Mouse (Mus musculus) liver, embryonic 12.5 days (tissue): ENCODE results near the gene Gm42417. TPM values are rescaled to one million over a fixed set of nuclear protein-coding genes. Genes with fewer than 3 reads are reported as not detected.
A peak's percentile ranks its signal among the peaks of the same experiment; 100 is the strongest.
"Not testable (repeated sequence)": the region's sequence is repeated elsewhere in the genome, so short reads cannot be mapped to it uniquely, and the experiment has no call there.

ENCODE experiments used
- ATAC-seq: fragments of 200-750 bp; cut with Nextera tagmentation; 2 replicates; pipeline ENCODE4 v1.8.0; 2017; ENCODE audit warnings: moderate number of reproducible peaks, mild to moderate bottlenecking, moderate library complexity
- H3K27ac ChIP-seq: fragments of 300-500 bp; sonication (generic); 2 replicates; pipeline ENCODE4 v1.5.1; 2016; ENCODE audit warnings: mild to moderate bottlenecking
- H3K27me3 ChIP-seq: fragments of 300-500 bp; sonication (generic); replicated peaks from 2 replicates; pipeline ENCODE4 v1.6.1; 2016; ENCODE audit warnings: mild to moderate bottlenecking, moderate library complexity
- H3K36me3 ChIP-seq: fragments of 300-500 bp; sonication (generic); 2 replicates; pipeline ENCODE4 v1.6.1; 2016; ENCODE audit warnings: mild to moderate bottlenecking, moderate library complexity
- H3K4me1 ChIP-seq: fragments of 300-500 bp; sonication (generic); 2 replicates; pipeline ENCODE4 v1.6.1; 2016
- H3K4me2 ChIP-seq: fragments of 300-500 bp; sonication (generic); 2 replicates; pipeline ENCODE4 v1.6.1; 2016; ENCODE audit warnings: mild to moderate bottlenecking, moderate library complexity
- H3K4me3 ChIP-seq: fragments of 300-500 bp; sonication (generic); 2 replicates; pipeline ENCODE4 v1.5.1; 2016; ENCODE audit warnings: mild to moderate bottlenecking, moderate library complexity
- H3K9ac ChIP-seq: fragments of 300-500 bp; sonication (generic); 2 replicates; pipeline ENCODE4 v1.6.1; 2016; ENCODE audit warnings: mild to moderate bottlenecking, moderate library complexity
- H3K9me3 ChIP-seq: fragments of 300-500 bp; sonication (generic); replicated peaks from 2 replicates; pipeline ENCODE4 v1.6.1; 2016; ENCODE audit warnings: mild to moderate bottlenecking, moderate library complexity
- WGBS: fragments of 180-500 bp; shearing (Covaris S2); methylation state at CpG from one replicate; pipeline ENCODE4 v1.1.7; 2016; ENCODE audit not compliant: insufficient replicate concordance; 5-methylcytosine and 5-hydroxymethylcytosine counted together
- polyA plus RNA-seq: library from polyadenylated mRNA; unstranded; fragments of >200 nt; fragmentation: Nextera tagmentation; extraction: Ambion mirVana; gene quantifications from 2 replicates; pipeline ENCODE4 v1.2.1, GENCODE M21; 2016

Gene Gm42417
- polyA plus RNA-seq, 1 experiment from 2014 or later, result 0.15 TPM

- Histone ChIP-seq H3K9ac (no peak overlapping the region), H3K9me3 (no peaks in the 10 kb centered on the region), H3K4me3 (no peak overlapping the region), H3K4me2 (no peak overlapping the region), H3K27me3 (no peaks in the 10 kb centered on the region), H3K27ac (no peak overlapping the region), H3K36me3 (peaks cover 54% of the 10 kb centered on the region), H3K4me1 (no peaks in the 10 kb centered on the region)
- ATAC-seq, result no peak
- 84% methylated on average over 11 of the region's 11 CpGs for WGBS
Observed at GRCm38 (mm10) chr1:36540132-36540531, 903 bp upstream of the Gm42417 start.

GRCm38 (mm10) chr1:36538727-36539126 is 502 bp downstream of the Gm42417 start:
- H3K9ac ChIP-seq, result no peak overlapping the region
- no peak overlapping the region for H3K4me2 ChIP-seq
- no peaks in the 10 kb centered on the region for H3K27me3 ChIP-seq
- no peak for ATAC-seq
- no peak overlapping the region for H3K4me3 ChIP-seq
- WGBS, result 77% methylated on average over 4 of the region's 4 CpGs
- H3K36me3 ChIP-seq, result peaks cover 54% of the 10 kb centered on the region
- no peaks in the 10 kb centered on the region for H3K9me3 ChIP-seq
- H3K4me1 ChIP-seq, result peaks cover 5% of the 10 kb centered on the region; the same call in 1 of the 2 replicates
- 0 out of 2 replicates have a peak overlapping the region, but pooled peaks have one; percentile 11 for H3K27ac ChIP-seq

DNA sequence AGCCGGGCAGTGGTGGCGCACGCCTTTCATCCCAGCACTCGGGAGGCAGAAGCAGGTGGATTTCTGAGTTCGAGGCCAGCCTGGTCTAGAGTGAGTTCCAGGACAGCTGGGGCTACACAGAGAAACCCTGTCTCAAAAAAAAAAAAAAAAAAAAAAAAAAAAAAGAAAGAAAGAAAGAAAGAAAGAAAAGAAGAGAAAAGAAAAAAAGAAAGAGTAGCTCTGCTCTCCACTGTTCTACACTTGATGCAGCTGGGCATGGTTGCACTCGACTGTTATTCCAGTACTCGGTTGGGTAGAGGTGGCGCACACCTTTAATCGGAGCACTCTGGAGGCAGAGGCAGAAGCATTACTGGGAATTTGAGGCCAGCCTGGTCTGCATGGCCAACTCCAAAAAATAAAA is 2.4 kb downstream of the Gm42417 start, which contains the start of gene Ankrd23:
TSS of gene Ankrd23 (minus strand) at position 101 of the 400 bp plus-strand sequence.
- H3K9ac ChIP-seq, H3K27ac ChIP-seq: not testable (repeated sequence)

DNA sequence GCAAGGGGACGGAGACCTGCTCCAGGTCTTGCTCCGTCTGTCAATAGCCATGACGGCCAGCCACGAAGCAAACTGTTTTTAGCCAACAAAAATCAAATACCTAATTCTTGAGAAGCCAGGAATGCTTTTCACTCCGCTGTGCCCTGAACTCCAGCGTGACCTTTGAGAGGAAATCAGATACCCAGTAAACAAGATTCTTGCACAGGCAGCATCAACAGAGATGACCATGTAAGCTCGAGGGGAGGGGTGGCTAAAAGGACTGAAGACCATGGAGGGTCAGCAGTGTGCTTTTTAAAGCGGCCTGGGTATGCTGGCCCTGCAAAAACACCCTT is 2.9 kb downstream of the Gm42417 start:
- no peak overlapping the region for H3K4me2 ChIP-seq
- no peak overlapping the region for H3K4me3 ChIP-seq
- ATAC-seq, result no peak
- H3K27me3 ChIP-seq, result no peaks in the 10 kb centered on the region
- peaks cover 5% of the 10 kb centered on the region; the same call in 1 of the 2 replicates for H3K4me1 ChIP-seq
- H3K36me3 ChIP-seq, result peaks cover 43% of the 10 kb centered on the region
- 69% methylated on average over 8 of the region's 8 CpGs for WGBS
- H3K9me3 ChIP-seq, result no peaks in the 10 kb centered on the region
- no peak overlapping the region for H3K27ac ChIP-seq
- H3K9ac ChIP-seq, result no peak overlapping the region

More for the DNA sequence above, 2.4 kb downstream of the Gm42417 start, which contains the start of gene Ankrd23:
- ATAC-seq, H3K4me3 ChIP-seq, H3K4me1 ChIP-seq, H3K27me3 ChIP-seq, H3K4me2 ChIP-seq, H3K9me3 ChIP-seq: not testable (repeated sequence)
- H3K36me3 ChIP-seq, result peaks cover 45% of the 10 kb centered on the region
- WGBS, result 85% methylated on average over 9 of the region's 9 CpGs

DNA sequence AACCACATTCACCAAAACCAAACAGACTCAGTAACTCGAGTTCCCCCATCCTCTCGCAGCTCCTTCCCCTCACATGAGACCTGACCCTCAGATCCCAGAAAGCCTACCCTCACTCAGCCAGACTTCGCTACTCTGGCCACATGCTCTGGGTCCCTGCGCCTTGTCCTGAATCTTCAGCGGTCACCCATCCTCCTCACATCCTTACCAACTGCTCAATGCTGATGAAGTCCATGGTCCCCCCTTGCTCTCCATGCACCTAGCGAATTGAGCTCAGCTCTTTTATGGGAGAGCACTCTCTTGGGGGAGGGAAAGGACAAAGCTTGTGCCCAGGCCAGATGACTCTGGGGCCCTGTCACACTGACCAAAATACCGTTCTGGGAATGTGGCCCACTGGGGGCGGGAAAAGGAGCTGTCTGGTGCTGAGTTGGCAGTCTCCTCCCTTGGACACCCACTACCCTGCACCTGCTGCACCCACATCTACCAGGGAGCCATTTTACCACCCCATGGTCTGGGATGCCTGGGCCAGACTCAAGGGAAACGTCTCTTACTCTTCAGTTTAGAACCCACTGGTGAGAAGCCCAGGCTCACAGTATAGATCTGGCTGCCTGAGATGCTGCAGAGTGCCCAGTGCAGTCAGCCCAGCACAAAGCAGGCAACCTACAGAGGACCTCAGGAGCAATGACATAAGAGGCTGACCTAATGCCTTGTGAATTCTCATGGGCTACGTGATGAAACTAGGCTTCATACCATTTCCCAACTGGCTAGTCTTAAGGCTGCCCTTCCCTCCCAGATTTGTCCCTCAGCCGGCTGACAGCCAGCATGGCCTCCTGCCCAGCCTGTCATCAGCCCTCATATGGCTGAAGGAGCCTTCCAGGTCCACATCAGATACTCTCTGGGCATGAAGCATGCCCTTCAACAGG is 3.5 kb downstream of the Gm42417 start:
- Histone ChIP-seq H3K9me3 (no peaks in the 10 kb centered on the region), H3K9ac (no peak overlapping the region), H3K4me2 (no peak overlapping the region), H3K4me3 (no peak overlapping the region), H3K27ac (no peak overlapping the region), H3K27me3 (no peaks in the 10 kb centered on the region), H3K36me3 (peaks cover 43% of the 10 kb centered on the region), H3K4me1 (peaks cover 5% of the 10 kb centered on the region; the same call in 1 of the 2 replicates)
- 71% methylated on average over 11 of the region's 11 CpGs for WGBS
- ATAC-seq, result no peak

DNA sequence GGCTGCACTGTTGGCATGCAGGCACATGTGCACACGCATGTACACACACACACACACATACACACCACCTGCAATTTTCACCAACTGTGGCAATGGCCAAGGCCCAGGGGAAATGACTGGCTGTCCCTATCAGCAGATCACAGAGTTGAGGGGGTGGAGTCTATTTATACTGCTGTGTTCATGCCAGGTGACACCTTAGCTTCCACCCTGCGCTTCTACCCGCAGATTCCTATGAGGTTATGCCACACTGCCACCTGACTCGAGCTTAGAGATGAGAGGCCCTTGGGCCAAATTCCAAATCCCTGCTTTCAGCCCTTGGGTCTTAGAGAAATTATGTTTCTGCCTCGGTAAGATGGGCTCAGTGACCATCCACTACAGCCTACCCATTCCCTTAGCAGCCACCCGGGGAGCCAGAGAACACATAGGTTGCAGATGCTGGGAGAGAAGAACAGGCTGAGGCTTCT is 4.6 kb downstream of the Gm42417 start:
- WGBS, result 61% methylated on average over 6 of the region's 6 CpGs

GRCm38 (mm10) chr1:36533546-36533945 is 5.7 kb downstream of the Gm42417 start:
- no peak overlapping the region for H3K9ac ChIP-seq
- no peak overlapping the region for H3K27ac ChIP-seq
- 69% methylated on average over 6 of the region's 6 CpGs for WGBS
- peaks cover 24% of the 10 kb centered on the region for H3K36me3 ChIP-seq
- ATAC-seq, result no peak
- peaks cover 5% of the 10 kb centered on the region; the same call in 1 of the 2 replicates for H3K4me1 ChIP-seq
- H3K9me3 ChIP-seq, result no peaks in the 10 kb centered on the region
- no peak overlapping the region for H3K4me2 ChIP-seq
- no peaks in the 10 kb centered on the region for H3K27me3 ChIP-seq
- no peak overlapping the region for H3K4me3 ChIP-seq

More for the DNA sequence above, 4.6 kb downstream of the Gm42417 start:
- H3K27me3 ChIP-seq, result no peaks in the 10 kb centered on the region
- no peaks in the 10 kb centered on the region for H3K9me3 ChIP-seq
- H3K4me3 ChIP-seq, result no peak overlapping the region
- no peak overlapping the region for H3K27ac ChIP-seq
- no peak overlapping the region for H3K9ac ChIP-seq
- ATAC-seq, result no peak
- H3K36me3 ChIP-seq, result peaks cover 35% of the 10 kb centered on the region
- H3K4me2 ChIP-seq, result no peak overlapping the region
- peaks cover 5% of the 10 kb centered on the region; the same call in 1 of the 2 replicates for H3K4me1 ChIP-seq

DNA sequence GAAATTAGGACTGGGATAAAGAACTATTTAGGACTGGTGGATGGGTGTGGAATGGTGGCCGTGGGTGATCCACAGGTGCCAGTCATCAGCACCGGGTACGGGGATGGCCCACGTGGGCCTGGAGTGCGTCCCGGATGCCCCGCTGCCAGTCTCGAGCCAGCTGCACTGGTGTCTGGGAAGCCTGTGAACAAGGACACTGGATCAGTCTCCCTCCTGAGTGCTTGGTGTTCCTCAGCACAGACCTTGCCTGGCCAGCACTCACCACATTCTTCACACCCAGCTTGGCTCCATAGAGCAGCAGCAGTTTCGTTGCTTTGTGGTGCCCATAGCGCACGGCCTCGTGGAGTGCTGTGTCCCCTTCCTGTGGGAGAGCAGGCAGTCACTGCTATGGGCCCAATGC is 7.8 kb downstream of the Gm42417 start:
- H3K36me3 ChIP-seq, result peaks cover 19% of the 10 kb centered on the region

GRCm38 (mm10) chr1:36530962-36531361 is 8.3 kb downstream of the Gm42417 start:
- Histone ChIP-seq H3K27me3 (no peaks in the 10 kb centered on the region), H3K9me3 (no peaks in the 10 kb centered on the region), H3K4me3 (no peak overlapping the region), H3K27ac (no peak overlapping the region), H3K4me1 (peaks cover 5% of the 10 kb centered on the region; the same call in 1 of the 2 replicates), H3K36me3 (peaks cover 23% of the 10 kb centered on the region), H3K9ac (no peak overlapping the region), H3K4me2 (no peak overlapping the region)
- WGBS, result 76% methylated on average over 7 of the region's 7 CpGs
- ATAC-seq, result no peak

More for the DNA sequence above, 7.8 kb downstream of the Gm42417 start:
- H3K4me3 ChIP-seq, result no peak overlapping the region
- H3K9me3 ChIP-seq, result no peaks in the 10 kb centered on the region
- no peak for ATAC-seq
- peaks cover 5% of the 10 kb centered on the region; the same call in 1 of the 2 replicates for H3K4me1 ChIP-seq
- no peak overlapping the region for H3K4me2 ChIP-seq
- H3K9ac ChIP-seq, result no peak overlapping the region
- H3K27ac ChIP-seq, result no peak overlapping the region
- H3K27me3 ChIP-seq, result no peaks in the 10 kb centered on the region
- WGBS, result 88% methylated on average over 12 of the region's 12 CpGs

- WGBS, result 80% methylated on average over 8 of the region's 8 CpGs
- peaks cover 28% of the 10 kb centered on the region for H3K36me3 ChIP-seq
- no peak for ATAC-seq
Observed at GRCm38 (mm10) chr1:36530485-36530884, 8.7 kb downstream of the Gm42417 start.

DNA sequence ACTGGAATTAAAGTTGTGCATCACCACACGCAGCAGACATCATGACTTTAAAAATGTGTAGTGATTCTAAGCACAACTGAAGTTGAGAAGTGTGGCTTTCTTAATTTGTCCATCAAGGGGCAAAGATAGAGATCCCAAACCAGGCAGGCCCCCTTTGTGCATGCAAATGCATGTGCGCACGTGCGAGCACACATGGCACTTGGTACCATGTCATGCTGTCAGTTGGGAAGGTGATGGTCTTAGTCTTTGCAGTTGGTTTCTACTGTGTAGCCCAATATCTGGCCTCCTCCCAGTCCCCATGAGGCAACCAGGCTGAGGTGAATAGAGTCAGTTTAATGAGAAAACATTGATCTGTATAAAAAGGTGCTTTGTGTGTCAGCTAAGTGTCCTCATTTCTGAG is 9.4 kb downstream of the Gm42417 start:
- 78% methylated on average over 4 of the region's 4 CpGs for WGBS
- no peak for ATAC-seq
- no peak overlapping the region for H3K27ac ChIP-seq
- peaks cover 5% of the 10 kb centered on the region; the same call in 1 of the 2 replicates for H3K4me1 ChIP-seq
- H3K9ac ChIP-seq, result no peak overlapping the region
- H3K4me2 ChIP-seq, result no peak overlapping the region
- no peaks in the 10 kb centered on the region for H3K27me3 ChIP-seq
- H3K9me3 ChIP-seq, result no peaks in the 10 kb centered on the region
- peaks cover 34% of the 10 kb centered on the region for H3K36me3 ChIP-seq
- no peak overlapping the region for H3K4me3 ChIP-seq

More at GRCm38 (mm10) chr1:36530485-36530884, 8.7 kb downstream of the Gm42417 start:
- H3K27me3 ChIP-seq, result no peaks in the 10 kb centered on the region
- H3K4me1 ChIP-seq, result peaks cover 5% of the 10 kb centered on the region; the same call in 1 of the 2 replicates
- H3K4me3 ChIP-seq, result no peak overlapping the region
- no peak overlapping the region for H3K27ac ChIP-seq
- no peaks in the 10 kb centered on the region for H3K9me3 ChIP-seq
- H3K4me2 ChIP-seq, result no peak overlapping the region
- no peak overlapping the region for H3K9ac ChIP-seq

GRCm38 (mm10) chr1:36529274-36529673 is 10.0 kb downstream of the Gm42417 start:
- no peaks in the 10 kb centered on the region for H3K4me1 ChIP-seq
- H3K4me3 ChIP-seq, result no peak overlapping the region
- no peak overlapping the region for H3K27ac ChIP-seq
- H3K4me2 ChIP-seq, result no peak overlapping the region
- peaks cover 40% of the 10 kb centered on the region for H3K36me3 ChIP-seq
- no peak for ATAC-seq
- WGBS, result 86% methylated on average over 4 of the region's 4 CpGs
- no peaks in the 10 kb centered on the region for H3K27me3 ChIP-seq
- no peak overlapping the region for H3K9ac ChIP-seq
- no peaks in the 10 kb centered on the region for H3K9me3 ChIP-seq
